Mouse (Mus musculus): Measurements from ENCODE around the gene Rad21l. TPM values are rescaled to one million over a fixed set of nuclear protein-coding genes. Genes with fewer than 3 reads are reported as not detected.
A peak's percentile ranks its signal among the peaks of the same experiment; 100 is the strongest.

Rad21l gene
- polyA plus RNA-seq, 1 experiment from 2014 or later, result not detected

- H3K27ac ChIP-seq (ENCODE audit: low read depth, low read length), result peak overlapping the region; percentile 37; the same call in 1 of the 2 replicates
Measured at GRCm38 (mm10) chr2:151609974-151610373, 58.4 kb downstream of the Rad21l start.

GRCm38 (mm10) chr2:151608435-151608834 is 59.9 kb downstream of the Rad21l start:
- Histone ChIP-seq H3K4me2 (replicated peaks; ENCODE audit: low read depth, low read length) (no peak overlapping the region), H3K36me3 (ENCODE audit: control insufficient read depth, insufficient read depth, low read length) (no peaks in the 10 kb centered on the region), H3K4me1 (ENCODE audit: control insufficient read depth, insufficient read depth, low read length) (no peaks in the 10 kb centered on the region), H3K9me3 (ENCODE audit: control insufficient read depth, low read length) (no peaks in the 10 kb centered on the region), H3K27me3 (ENCODE audit: control insufficient read depth, insufficient read depth, low read length) (no peaks in the 10 kb centered on the region), H3K27ac (ENCODE audit: low read depth, low read length) (no peak overlapping the region), H3K4me3 (ENCODE audit: low read length) (no peak overlapping the region), H3K9ac (ENCODE audit: low read depth, low read length) (no peak overlapping the region)
- no peak for ATAC-seq (ENCODE audit: low FRiP score, low TSS enrichment)
- 76% methylated on average over 1 of the region's 1 CpGs for WGBS

More at GRCm38 (mm10) chr2:151609974-151610373, 58.4 kb downstream of the Rad21l start:
- no peaks in the 10 kb centered on the region for H3K4me1 ChIP-seq (ENCODE audit: control insufficient read depth, insufficient read depth, low read length)
- no peaks in the 10 kb centered on the region for H3K36me3 ChIP-seq (ENCODE audit: control insufficient read depth, insufficient read depth, low read length)
- no peaks in the 10 kb centered on the region for H3K27me3 ChIP-seq (ENCODE audit: control insufficient read depth, insufficient read depth, low read length)
- H3K4me3 ChIP-seq (ENCODE audit: low read length), result no peak overlapping the region
- ATAC-seq (ENCODE audit: low FRiP score, low TSS enrichment), result peak; percentile 92
- no peak overlapping the region for H3K9ac ChIP-seq (ENCODE audit: low read depth, low read length)
- no peaks in the 10 kb centered on the region for H3K9me3 ChIP-seq (ENCODE audit: control insufficient read depth, low read length)
- 17% methylated on average over 3 of the region's 3 CpGs for WGBS
- H3K4me2 ChIP-seq (replicated peaks; ENCODE audit: low read depth, low read length), result no peak overlapping the region

GRCm38 (mm10) chr2:151605437-151605987 is 62.8 kb downstream of the Rad21l start:
- H3K9me3 ChIP-seq (ENCODE audit: control insufficient read depth, low read length), result no peaks in the 10 kb centered on the region
- no peak overlapping the region for H3K27ac ChIP-seq (ENCODE audit: low read depth, low read length)
- no peaks in the 10 kb centered on the region for H3K36me3 ChIP-seq (ENCODE audit: control insufficient read depth, insufficient read depth, low read length)
- H3K4me3 ChIP-seq (ENCODE audit: low read length), result no peak overlapping the region
- H3K27me3 ChIP-seq (ENCODE audit: control insufficient read depth, insufficient read depth, low read length), result no peaks in the 10 kb centered on the region
- no peaks in the 10 kb centered on the region for H3K4me1 ChIP-seq (ENCODE audit: control insufficient read depth, insufficient read depth, low read length)
- H3K4me2 ChIP-seq (replicated peaks; ENCODE audit: low read depth, low read length), result no peak overlapping the region
- H3K9ac ChIP-seq (ENCODE audit: low read depth, low read length), result no peak overlapping the region
- WGBS, result 56% methylated on average over 11 of the region's 11 CpGs
- ATAC-seq (ENCODE audit: low FRiP score, low TSS enrichment), result no peak

- 23% methylated on average over 4 of the region's 4 CpGs for WGBS
- no peak overlapping the region for H3K27ac ChIP-seq (ENCODE audit: low read depth, low read length)
- no peaks in the 10 kb centered on the region for H3K36me3 ChIP-seq (ENCODE audit: control insufficient read depth, insufficient read depth, low read length)
- H3K9me3 ChIP-seq (ENCODE audit: control insufficient read depth, low read length), result no peaks in the 10 kb centered on the region
- no peaks in the 10 kb centered on the region for H3K4me1 ChIP-seq (ENCODE audit: control insufficient read depth, insufficient read depth, low read length)
- no peaks in the 10 kb centered on the region for H3K27me3 ChIP-seq (ENCODE audit: control insufficient read depth, insufficient read depth, low read length)
- no peak; the same call in 1 of the 2 replicates for ATAC-seq (ENCODE audit: low FRiP score, low TSS enrichment)
- no peak overlapping the region for H3K4me2 ChIP-seq (replicated peaks; ENCODE audit: low read depth, low read length)
- H3K4me3 ChIP-seq (ENCODE audit: low read length), result no peak overlapping the region
- no peak overlapping the region for H3K9ac ChIP-seq (ENCODE audit: low read depth, low read length)
Measured at GRCm38 (mm10) chr2:151603630-151604029, 64.7 kb downstream of the Rad21l start.

GRCm38 (mm10) chr2:151602106-151602505 is 66.2 kb downstream of the Rad21l start:
- H3K4me2 ChIP-seq (replicated peaks; ENCODE audit: low read depth, low read length), result no peak overlapping the region
- H3K4me3 ChIP-seq (ENCODE audit: low read length), result no peak overlapping the region
- H3K9me3 ChIP-seq (ENCODE audit: control insufficient read depth, low read length), result no peaks in the 10 kb centered on the region
- H3K4me1 ChIP-seq (ENCODE audit: control insufficient read depth, insufficient read depth, low read length), result no peaks in the 10 kb centered on the region
- no peaks in the 10 kb centered on the region for H3K36me3 ChIP-seq (ENCODE audit: control insufficient read depth, insufficient read depth, low read length)
- ATAC-seq (ENCODE audit: low FRiP score, low TSS enrichment), result no peak
- 81% methylated on average over 4 of the region's 4 CpGs for WGBS
- no peak overlapping the region for H3K27ac ChIP-seq (ENCODE audit: low read depth, low read length)
- no peak overlapping the region for H3K9ac ChIP-seq (ENCODE audit: low read depth, low read length)
- H3K27me3 ChIP-seq (ENCODE audit: control insufficient read depth, insufficient read depth, low read length), result no peaks in the 10 kb centered on the region

GRCm38 (mm10) chr2:151598068-151598467 is 70.3 kb downstream of the Rad21l start:
- Histone ChIP-seq H3K27ac (ENCODE audit: low read depth, low read length) (no peak overlapping the region), H3K9me3 (ENCODE audit: control insufficient read depth, low read length) (no peaks in the 10 kb centered on the region), H3K27me3 (ENCODE audit: control insufficient read depth, insufficient read depth, low read length) (no peaks in the 10 kb centered on the region), H3K9ac (ENCODE audit: low read depth, low read length) (no peak overlapping the region), H3K4me2 (replicated peaks; ENCODE audit: low read depth, low read length) (no peak overlapping the region), H3K4me3 (ENCODE audit: low read length) (no peak overlapping the region), H3K4me1 (ENCODE audit: control insufficient read depth, insufficient read depth, low read length) (no peaks in the 10 kb centered on the region), H3K36me3 (ENCODE audit: control insufficient read depth, insufficient read depth, low read length) (no peaks in the 10 kb centered on the region)
- no peak for ATAC-seq (ENCODE audit: low FRiP score, low TSS enrichment)
- 68% methylated on average over 2 of the region's 2 CpGs for WGBS

Other genes starting within 250 kb of the Rad21l start
- not detected in 2 replicates for gene 4921509C19Rik, start 192.4 kb downstream of the Rad21l start, polyA plus RNA-seq (2014; fragmentation: Nextera tagmentation; extraction: Ambion mirVana)
- 198 and 253 TPM in 2 replicates for gene Nsfl1c, start 174.4 kb downstream of the Rad21l start, polyA plus RNA-seq (2014; fragmentation: Nextera tagmentation; extraction: Ambion mirVana)
- 573 and 762 TPM in 2 replicates for gene Fkbp1a, start 126.0 kb downstream of the Rad21l start, polyA plus RNA-seq (2014; fragmentation: Nextera tagmentation; extraction: Ambion mirVana)
- 1.3 and 1.9 TPM in 2 replicates for gene Sdcbp2, start 95.9 kb downstream of the Rad21l start, polyA plus RNA-seq (2014; fragmentation: Nextera tagmentation; extraction: Ambion mirVana)
- gene Snph, start 35.9 kb downstream of the Rad21l start, polyA plus RNA-seq (2014; fragmentation: Nextera tagmentation; extraction: Ambion mirVana), result 0.58 and 0.61 TPM in 2 replicates
- gene Tmem74b, start 33.5 kb upstream of the Rad21l start, polyA plus RNA-seq (2014; fragmentation: Nextera tagmentation; extraction: Ambion mirVana), result 0.55 and 0.77 TPM in 2 replicates
- gene Psmf1, start 75.7 kb upstream of the Rad21l start, polyA plus RNA-seq (2014; fragmentation: Nextera tagmentation; extraction: Ambion mirVana), result 43.9 and 49.6 TPM in 2 replicates
- 0.21 TPM in 1 of 2 replicates, not detected in the other for gene Rspo4, start 174.4 kb upstream of the Rad21l start, polyA plus RNA-seq (2014; fragmentation: Nextera tagmentation; extraction: Ambion mirVana)
- 1.0 and 1.1 TPM in 2 replicates for gene Angpt4, start 242.7 kb upstream of the Rad21l start, polyA plus RNA-seq (2014; fragmentation: Nextera tagmentation; extraction: Ambion mirVana)

Data from kidney, embryonic 14.5 days (tissue).